Mouse (Mus musculus) hindlimb bud, embryonic 11.5 days (tissue): ENCODE data around the gene Iscu.
"Not testable (repeated sequence)": the region's sequence is repeated elsewhere in the genome, so short reads cannot be mapped to it uniquely, and the experiment has no call there.

Experiments
- DNase-seq: peaks from one replicate; pipeline ENCODE4 v3.0.0-alpha.2; 2012; ENCODE audit warnings: low read depth, low spot score; ENCODE audit errors: extremely low spot score

The Iscu gene

GRCm38 (mm10) chr5:113786985-113787384 lies 14.4 kb downstream of the Iscu start:
- no peak for DNase-seq

- DNase-seq, result no peak
Measured at GRCm38 (mm10) chr5:113788645-113789044, 16.1 kb downstream of the Iscu start.

GRCm38 (mm10) chr5:113789075-113789788 lies 16.7 kb downstream of the Iscu start:
- DNase-seq, result no peak

DNA sequence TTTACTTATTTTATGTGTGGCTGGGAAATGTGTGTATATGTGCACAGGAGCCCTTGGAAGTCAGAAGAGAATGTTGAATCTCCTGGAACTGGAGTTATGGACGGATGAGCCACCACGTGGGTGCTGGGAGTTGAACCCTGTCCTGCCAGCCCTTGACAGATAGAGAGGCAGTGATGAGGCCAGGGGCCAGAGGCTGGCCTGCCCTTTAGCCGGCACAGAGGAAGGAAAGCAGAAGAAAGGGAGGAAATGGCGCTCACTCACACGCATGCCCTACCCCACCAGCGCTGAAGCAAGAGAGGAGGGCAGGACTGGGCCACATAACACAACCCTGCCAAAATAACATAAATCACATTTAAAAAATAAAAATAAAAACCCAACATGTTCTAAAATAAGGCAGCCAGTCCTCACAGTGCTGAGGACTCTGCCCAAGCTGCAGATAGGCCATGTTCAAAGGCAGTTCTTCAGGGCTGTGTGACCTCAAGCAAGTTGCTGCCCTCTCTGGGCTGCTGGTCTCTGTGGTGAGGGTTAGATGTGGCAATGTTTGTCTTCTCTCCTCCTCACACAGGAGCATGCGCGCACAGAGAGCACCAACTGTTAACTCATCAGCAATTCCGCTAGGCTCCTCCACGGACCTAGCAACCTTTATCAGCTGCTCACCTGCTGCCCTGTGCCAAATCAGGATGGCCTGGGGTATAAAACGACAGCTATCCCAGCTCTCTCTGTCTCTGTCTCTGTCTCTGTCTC lies 18.1 kb downstream of the Iscu start:
- no peak for DNase-seq

GRCm38 (mm10) chr5:113791197-113792095 lies 18.9 kb downstream of the Iscu start:
- no peak for DNase-seq

DNA sequence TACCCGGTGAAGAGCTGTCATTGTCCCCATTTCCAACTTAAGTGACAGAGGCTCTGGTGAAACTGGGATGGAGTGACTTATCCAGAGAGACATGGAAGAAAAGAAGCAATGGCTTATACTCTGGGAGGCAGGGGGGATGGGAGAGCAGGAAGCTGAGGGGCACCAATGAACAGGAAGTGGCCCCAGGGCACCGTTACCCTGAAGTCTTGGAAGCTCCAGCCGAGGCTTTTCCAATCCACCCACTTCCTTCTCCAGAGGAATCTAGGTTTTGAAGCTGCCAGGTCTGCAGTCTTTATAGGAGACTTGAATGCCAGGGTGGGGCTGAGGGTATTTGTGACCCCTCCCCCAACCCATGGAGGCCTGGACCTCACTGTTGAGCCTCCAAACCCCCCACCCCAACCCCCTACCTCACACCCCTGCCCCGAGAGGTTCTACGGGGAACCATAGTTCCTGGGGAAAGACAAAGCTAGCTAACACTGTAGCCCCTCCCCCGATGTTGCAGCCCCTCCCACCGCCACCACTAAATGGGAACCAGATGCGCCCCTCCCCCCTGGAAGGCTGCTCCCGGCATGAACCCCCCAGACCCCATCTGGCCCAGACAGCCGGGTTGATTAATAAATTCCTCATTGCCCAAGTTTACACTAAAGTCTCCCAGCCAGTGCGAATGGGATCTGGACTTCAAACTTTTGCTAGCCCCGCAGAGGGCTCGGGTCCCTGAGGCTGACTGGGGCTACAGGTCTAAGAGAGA lies 24.0 kb downstream of the Iscu start:
- peak; percentile 64 for DNase-seq

DNA sequence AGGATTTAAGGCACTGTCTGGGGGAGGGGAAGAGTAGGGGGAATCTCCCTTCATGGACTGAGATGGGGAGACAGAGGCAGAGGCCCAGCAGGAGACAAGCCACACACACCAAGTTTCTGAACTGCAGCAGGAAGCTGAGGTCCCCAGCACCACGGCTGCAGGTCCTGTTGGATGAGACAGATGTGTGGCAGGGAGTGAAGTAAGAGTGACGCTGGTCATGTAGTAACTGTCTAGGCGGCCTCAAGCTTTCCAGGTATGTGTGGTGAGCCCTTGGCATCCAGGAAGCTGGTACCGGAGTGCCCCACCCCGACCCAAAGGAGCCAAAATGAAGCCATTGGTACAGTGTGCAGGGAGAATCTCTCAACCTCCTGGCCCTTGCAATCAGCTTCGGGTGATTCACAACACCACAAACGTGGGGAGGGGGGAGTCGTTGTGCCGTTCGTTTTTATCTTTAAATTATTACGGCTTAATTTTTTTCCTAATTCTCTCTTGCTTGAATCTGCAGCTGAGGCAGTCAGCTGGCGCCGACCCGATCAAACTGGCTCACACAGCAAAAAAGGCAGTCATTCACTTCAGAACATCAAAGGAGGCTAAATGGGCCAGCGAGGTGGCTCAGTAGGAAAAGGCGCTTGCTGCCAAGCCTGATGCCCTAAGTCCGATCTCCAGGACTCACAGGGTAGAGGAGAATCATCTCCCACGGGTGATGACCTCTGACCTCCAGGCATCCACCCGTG lies 24.8 kb downstream of the Iscu start:
- DNase-seq, result no peak

DNA sequence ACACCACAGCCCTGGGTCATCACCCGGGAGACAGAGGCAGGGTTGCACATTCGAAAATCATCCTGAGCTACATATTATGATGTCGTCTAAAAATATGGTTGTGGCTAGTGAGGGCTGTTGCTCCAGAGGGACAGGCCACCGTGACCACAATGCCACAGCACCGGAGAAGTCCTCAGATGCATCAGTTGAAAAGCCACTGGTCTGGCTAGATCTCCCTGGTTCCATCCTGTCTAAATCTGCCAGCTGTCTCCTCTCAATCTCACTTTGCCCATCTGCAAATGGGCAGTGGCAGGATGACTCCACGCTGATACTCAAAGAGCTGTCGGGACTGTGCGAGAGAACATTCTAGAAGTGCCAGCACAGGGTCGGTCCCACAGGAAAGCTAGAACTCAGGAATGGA lies 26.0 kb downstream of the Iscu start:
- no peak for DNase-seq

DNA sequence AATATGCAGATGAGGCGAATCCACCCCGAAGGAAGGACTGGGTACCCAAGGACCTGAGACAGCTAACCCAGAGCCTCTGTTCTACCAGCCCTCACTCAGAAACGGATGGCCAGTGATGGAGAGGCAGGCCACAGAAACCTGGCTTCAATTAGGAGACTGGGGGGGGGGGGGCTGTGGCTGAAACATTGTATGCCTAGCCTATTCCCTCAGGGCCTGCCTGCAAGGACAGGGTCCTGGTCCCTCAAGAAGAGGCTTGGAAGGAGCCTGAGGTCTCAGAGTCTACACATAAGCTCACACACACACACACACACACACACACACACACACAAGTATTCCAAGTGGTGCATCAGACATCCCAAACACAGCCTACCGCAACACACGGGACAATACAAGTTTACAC lies 27.1 kb downstream of the Iscu start:
- DNase-seq, result no peak

DNA sequence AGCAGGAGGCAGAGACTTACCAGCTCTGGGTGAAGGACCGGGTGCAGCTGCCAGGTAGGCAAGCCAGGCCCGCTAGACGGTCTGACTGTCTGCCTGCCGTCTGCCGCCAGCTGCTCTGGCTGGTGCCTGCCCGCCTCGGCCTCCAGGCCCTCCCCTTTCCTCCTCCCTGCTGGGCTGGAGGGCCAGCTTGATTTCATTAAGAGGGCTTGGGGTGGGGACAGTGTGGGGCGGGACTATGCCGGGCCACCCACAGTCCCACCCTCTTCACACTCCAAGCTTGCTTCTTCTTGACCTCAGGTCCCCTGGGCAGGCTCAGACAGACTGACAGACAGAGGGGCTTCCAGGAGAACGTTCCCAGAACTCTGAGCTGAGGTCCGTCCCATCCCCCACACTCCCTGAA lies 27.7 kb downstream of the Iscu start, which contains the start of gene Tmem119:
TSS of gene Tmem119 (minus strand) at position 237 of the 400 bp plus-strand sequence.
- DNase-seq, result peak; percentile 54

GRCm38 (mm10) chr5:113804395-113804966 lies 31.9 kb downstream of the Iscu start:
- no peak for DNase-seq

DNA sequence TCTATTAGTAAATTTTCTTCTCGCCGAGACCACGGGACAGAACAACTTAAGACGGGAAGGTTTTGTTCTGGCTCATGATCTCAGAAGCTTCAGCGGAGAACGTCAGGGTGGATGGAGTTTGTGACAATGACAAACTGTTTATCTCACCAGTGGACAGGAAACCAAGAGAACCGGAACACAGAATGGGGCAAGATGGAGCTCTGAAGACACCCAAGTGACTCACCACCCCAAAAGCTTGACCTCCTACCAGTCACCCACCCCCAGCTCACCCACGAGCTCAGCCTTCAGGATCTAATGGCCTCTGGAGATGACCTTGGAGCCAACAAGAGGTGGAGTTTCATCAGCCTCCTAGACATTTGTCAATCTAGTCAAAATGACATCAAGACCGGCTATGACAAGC lies 32.8 kb downstream of the Iscu start:
- DNase-seq, result no peak

- no peak for DNase-seq
Measured at GRCm38 (mm10) chr5:113806414-113806813, 33.9 kb downstream of the Iscu start.

DNA sequence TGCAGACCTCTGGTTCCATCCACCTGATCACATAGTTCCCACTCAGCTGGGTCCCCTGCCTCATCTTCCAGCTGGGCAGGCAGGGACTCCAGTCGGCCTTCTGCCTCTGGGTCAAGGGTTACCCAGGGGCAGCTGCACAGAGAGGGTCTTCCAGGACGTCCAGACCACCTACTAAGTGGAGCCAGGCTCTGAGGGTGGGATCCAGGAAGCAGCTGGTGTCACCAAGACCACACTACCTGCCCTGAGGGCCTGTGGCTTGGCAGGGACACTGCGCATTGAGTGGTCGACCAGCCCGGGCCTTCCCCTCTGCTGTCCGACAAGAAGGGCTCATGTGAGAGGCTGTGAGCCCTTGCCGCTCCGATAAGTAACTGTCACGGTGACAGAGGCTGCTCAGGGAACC lies 35.2 kb downstream of the Iscu start:
- no peak for DNase-seq

DNA sequence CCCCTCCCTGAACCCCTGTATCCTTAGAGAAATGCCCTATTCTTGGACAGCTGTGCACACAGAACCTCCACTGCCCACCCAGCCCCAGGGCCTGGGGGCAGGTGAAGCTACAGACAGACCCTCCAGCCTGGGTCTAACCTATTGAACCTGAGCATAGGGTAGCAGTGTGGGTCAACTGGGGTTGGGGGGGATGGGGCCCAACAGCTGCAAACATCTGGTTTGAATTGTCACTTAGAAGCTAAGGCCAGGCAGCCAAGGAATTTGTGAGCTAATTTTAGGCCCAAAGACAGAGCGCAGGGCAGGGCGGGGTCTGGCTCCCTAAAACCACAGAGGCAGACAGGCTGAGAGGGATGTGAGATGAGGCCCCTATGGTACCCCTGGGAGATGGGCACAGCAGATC lies 35.6 kb downstream of the Iscu start:
- peak; percentile 63 for DNase-seq

DNA sequence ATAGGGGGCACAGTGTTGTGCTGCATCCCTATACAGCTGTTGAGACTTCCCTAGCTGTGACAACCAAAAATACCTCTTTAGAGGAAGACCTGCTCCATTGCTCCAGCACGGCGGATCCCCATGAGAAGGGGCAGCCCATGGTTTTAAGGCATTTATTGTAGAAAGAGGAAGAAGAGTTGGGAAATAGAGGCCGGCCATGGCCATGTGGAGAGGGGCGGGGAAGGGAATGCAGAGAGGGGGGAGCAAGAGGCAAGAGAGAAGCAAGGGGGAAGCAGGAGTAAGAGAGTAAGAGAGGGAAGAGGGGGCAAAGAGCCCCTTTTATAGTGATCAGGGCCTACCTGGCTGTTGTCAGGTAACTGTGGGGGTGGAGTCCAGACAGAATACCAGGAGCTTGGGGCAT lies 37.6 kb downstream of the Iscu start:
- DNase-seq, result no peak

GRCm38 (mm10) chr5:113811824-113812420 lies 39.4 kb downstream of the Iscu start:
- DNase-seq, result not testable (repeated sequence)

- no peak for DNase-seq
Measured at GRCm38 (mm10) chr5:113812638-113813037, 40.1 kb downstream of the Iscu start.

DNA sequence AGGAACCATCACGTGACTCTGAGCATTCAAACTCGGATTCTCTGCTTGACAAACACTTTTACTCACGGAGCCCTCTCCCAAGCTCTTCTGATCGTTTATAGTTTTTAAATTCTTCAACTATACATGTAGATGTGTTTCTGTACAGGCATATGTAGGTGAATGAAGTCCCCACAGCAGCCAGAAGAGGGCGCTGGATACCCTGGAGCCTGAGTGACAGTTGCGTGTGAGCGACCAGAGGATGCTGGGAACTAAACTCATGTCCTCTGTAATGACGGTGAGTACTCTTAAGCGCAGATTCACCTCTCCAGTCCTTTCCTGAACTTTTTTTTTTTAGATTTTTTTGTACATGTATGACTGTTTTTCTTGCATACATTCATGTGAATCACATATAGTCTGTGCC lies 41.1 kb downstream of the Iscu start:
- DNase-seq, result no peak
